Mouse (Mus musculus): ENCODE measurements around the gene Fnip1.
"Not testable (repeated sequence)": the region's sequence is repeated elsewhere in the genome, so short reads cannot be mapped to it uniquely, and the experiment has no call there.

Fnip1 gene

DNA sequence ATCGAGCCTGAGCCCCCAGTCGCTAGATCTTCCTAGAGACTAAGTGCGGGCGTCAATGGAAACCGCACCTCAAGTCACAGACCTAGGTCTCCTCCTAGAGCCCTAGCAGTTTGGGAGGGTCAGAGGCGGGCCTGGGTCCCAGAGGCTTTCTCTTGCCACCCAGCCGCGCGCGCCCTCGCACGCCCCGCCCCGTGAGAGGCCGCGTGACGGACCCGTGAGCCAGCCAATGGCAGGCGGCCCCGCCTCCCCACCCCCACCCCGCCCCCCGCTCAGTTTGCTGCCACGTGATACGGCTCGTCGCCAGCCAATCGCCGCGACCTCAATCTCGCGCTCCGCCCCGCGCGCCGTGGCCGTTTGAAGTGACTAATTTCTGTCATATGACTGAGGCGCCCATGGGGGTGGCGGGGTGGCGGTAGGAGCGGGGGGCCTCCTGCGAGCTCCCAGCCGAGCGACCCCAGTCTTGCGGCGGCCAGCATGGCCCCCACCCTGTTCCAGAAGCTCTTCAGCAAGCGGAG is at the start of gene Fnip1:
Fnip1 (plus strand) TSS at position 377 of the 515 bp plus-strand sequence.
- peak; percentile 95 for DNase-seq

DNA sequence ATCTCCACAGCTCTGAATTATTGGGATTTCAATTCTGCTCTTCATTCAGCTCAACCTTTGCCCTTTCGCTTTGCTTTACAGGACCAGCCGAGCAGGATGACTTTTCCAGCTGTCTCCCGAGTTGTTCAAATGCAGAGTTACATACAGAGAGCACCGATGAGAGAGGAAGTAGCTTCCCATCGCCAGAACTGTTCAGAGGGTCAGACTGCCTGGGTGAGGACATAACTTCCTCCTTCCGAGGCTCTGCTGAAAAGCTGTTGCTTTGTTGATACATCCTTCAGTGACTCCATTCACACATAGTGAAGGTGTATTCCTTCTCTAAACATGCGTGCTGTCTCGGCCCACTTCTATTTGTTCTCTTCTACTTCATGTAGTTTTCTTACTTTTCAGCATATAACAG is 47.6 kb upstream of the Fnip1 start:
- no peak for DNase-seq

DNA sequence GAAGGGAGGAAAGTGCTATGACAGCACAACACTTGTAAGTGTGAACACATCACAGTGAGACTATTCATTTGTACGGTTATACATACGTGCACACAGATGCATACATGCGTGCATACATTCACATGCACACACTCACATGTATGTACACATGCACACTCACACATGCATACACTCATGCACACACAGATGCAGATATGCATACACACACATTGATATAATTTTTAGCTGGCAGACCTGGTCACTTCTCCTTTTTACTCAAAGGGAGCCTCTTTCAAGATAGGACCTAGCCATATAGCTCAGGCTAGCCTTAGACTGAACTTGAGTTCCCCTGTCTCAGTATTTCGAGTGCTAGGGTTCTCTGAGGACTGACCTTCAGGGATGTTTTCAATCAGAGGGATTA is 46.7 kb upstream of the Fnip1 start:
- DNase-seq, result no peak

DNA sequence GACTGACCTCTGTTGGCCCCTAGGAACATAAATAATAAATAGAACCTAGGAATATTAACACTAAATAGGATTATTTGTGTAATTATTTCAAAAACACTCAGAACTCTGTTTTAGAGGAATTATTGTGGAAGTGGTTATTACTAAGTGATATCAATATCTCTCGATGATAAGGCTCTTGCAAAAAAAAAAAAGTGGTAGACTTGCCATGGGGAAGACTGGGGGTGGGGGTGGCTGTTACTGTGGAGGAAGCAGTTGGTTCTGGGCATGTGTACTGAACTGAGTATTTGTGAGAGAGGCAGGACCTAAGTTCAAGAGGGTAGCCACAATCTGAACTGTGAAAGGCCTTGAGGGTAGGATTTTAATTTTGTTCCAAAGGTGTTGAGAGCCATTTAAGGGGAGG is 41.3 kb upstream of the Fnip1 start:
- no peak for DNase-seq

DNA sequence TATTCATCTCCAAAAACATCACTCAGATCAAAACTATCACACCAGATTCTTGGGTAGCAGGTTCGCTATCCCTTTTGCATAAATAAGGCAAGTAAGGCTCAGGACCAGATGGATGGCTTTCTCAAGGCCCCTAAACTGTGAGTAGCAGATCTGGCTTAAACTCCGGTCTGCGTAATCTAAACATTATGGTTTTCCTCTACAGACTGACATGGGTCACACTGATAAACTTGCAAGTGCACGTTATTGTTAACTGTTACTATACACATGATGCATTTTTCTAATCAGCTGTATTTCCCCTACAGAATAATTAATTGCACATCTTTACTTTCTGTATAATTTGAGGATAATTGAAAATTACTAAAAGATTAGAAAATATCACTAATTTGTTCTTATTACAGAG is 39.9 kb upstream of the Fnip1 start:
- DNase-seq, result no peak

DNA sequence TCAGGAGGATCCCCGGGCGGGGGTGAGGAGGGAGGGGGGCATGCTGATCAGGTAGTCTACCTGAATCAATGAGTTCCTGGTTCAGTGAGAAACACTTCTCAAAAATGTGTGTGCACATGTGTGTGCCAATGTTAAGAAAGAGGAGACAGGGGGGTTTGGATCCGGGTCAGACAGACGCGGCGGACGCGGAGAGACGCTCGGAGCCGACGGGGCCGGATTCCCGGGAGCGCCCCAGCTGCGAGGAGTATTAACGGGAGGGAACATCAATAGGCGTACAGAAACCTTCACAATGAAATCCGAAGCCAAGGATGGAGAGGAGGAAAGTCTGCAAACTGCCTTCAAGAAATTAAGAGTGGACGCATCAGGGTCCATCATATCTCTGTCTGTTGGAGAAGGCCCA is 37.2 kb upstream of the Fnip1 start:
- not testable (repeated sequence) for DNase-seq

DNA sequence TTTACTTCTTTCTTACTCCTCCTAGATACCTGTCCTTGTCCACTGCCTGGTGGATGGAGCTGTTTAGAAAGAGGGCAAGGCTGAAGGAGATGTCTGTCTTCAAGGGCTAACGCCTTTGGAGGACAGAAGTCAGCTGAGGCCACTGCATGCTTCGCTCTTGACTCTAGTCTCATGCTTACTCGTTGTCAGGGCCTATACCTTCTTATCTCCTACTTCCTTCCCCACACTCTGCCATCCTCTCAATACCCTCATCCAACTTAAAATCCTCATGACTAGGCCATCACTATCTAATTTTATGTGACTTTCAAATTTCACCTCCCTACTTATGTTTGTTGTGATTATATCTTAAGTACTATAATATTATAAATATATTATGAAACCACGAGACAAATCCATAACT is 33.1 kb upstream of the Fnip1 start:
- no peak for DNase-seq

DNA sequence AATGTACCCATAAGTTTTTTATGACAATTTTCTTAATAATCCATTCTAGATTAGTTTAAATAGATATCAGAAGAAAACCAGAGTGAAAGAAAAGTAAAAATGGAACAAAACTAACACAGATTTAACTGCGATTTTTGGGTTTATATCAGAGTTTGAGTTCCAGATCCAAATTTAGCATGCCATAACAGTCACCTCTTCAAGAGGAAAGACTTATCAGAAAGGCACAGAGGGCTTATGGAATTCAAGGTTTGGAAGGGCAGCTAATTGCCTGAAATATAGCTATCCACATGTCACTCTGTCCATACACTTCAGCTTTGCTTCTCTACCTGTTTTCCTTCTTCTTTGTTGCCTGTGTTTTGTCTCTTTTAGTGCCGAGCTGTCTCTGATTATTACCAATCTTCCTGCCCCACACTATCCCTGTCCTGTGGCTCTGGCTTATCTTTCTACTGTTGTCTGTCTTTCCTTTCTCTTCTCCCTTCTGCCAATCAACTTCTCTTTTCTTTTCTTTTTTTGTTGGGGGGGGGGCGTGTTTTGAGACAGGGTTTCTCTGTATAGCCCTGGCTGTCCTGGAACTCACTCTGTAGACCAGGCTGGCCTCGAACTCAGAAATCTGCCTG is 31.0 kb upstream of the Fnip1 start:
- DNase-seq, result no peak

DNA sequence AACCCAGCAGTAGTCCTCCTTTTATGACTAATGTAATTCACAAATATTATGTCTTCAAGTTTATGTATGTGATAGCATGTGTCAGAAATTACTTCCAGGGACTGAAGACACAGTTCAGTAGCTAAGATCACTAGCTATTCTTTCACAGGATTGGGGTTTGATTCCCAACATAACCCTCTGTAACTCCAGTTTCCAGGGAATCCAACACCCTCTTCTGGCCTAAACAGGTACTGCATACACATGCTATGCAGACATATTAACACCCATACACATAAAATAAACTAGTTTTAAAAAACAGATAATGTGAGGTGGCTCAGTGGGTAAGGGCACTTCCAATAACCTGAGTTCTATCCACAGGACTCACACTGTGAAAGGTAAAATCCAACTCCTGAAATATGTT is 27.4 kb upstream of the Fnip1 start:
- no peak for DNase-seq

DNA sequence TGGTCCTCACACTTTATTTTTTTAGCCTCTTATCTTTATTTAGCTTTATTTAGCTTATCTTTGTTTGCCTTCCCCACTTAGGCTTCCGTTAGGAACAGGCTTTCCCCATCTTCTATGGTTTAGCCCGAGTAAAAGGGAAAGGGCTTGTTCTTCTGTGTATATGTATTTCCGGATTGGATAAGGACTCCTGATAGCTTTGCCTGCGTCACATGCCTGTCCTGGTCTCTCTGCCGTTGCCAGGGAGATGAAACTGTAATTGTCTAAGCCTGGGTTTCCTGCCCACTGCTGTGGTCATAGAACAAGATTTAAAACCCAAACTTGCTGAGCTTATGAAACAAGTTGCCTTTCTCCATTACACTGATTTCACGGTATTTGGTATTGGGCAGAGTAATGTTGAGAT is 25.0 kb upstream of the Fnip1 start:
- DNase-seq, result peak; percentile 11

DNA sequence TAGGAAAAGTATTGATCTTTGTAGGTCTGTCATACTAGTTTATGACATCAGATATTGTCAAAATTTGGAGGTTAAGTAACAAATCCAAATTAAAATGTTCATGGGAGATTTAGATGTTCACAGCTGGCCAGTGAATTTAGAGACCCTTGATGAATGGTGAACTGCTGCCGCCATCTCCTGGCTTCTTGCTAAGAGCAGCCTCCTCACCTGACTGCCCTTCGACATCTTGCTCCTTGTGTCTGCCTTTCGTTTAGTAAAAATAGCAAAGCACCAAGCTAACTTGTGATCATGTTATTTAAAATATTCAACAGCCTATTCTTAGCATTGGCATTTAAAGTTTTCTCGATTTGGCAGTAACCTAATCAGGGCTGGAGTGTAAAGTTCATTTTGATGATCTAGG is 15.0 kb upstream of the Fnip1 start:
- no peak for DNase-seq

DNA sequence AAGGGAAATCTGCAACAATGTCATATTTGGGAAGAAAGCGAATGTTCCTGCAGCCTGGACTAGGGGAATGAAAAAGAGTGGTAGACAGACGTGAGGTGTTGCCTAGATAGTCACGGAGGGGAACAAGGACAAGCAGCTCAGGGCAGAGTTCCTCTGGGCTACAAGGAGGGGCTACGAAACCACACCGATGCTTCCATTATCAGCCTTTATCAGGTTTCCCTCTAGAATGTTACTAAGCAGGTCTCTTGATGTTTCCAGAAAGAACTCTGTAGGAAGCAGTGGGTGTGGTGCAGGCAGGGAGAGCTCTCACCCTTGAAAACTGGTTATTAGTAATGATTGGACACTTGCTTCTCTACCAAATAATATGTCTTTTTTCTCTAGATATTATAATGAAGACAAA is 11.7 kb upstream of the Fnip1 start:
- no peak for DNase-seq

DNA sequence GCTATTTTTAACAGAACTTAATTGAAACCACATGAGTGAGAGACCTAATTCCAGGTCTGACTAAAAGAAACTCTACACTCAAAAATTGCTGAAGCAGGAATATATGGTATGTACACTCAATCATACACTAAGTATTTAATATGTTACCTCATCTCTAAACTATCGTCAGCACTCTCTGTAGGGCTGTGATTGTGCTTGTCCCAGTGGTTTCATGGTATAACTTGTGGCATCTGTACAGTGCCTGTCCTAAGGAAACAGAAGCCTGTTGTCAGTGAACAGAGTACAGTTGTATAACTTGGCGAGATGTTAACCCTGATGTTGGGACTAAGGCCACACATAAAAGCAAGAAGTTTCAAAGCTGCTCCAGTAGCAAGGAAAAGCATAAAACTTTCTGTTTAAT is 10.9 kb upstream of the Fnip1 start:
- no peak for DNase-seq

DNA sequence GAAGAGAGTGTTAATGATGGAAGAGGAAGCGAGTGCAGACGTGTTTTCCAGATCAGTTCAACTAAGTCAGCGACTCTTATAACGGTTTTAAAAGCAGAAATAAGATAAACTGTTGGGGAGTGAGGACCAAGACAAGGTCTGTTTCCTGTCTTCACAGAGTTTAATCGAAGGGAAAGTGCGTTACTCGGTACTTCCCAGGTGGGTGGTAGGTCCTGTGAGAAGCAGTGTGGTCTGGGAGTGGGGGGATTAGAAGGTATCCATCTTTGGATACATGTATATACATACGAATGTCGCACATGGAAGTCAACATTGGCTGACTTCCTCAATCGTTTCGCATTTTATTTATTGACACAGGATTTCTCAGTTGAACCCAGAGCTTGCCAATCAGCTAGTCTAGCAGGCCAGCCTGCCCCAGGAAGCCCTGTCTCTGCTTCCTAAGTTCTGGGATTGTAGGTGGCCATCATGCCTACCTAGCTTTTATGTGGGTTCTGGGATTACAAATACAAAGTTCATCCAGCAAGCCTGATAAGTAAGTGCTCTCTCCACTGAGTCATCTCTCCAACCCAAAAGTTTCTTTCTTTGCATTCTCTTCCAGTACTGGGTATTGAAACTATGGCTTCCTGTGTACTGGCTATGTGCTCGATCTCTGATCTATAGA is 10.2 kb upstream of the Fnip1 start:
- DNase-seq, result no peak

DNA sequence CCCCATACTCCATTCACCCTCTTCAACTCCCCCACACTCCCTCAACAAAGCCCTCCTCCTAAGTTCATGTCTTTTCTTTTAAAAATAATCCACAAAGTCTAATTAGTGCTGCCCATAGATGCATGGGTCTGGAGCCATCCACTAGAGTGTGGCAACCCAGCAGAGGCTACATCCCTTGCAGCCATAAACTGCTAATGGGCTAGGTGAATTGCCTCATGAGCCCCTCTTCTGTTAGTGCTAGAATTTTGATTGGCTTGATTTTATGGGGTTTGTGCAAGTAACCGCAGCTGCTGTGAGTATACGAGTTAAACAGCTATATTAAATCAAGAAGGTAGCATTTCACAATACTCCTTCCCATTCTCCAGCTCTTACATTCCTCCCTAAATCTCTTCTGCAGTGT is 8.8 kb upstream of the Fnip1 start:
- no peak for DNase-seq

DNA sequence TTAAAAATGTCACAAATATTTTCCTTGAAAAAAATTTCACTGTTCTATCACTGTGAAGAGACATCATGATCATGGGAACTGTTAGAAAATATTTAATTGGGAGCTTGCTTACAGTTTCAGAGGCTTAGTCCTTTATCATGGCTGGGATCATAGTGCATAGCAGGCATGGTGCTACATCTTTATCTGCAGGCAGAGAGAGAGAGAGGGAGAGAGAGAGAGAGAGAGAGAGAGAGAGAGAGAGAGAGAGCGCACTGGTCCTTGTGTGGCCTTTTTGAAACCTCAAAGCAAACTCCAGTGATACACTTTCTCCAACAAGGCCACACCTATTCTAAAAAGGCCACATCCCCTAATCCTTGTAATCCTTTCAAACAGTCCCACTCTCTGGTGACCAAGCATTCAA is 2.2 kb upstream of the Fnip1 start:
- no peak for DNase-seq

DNA sequence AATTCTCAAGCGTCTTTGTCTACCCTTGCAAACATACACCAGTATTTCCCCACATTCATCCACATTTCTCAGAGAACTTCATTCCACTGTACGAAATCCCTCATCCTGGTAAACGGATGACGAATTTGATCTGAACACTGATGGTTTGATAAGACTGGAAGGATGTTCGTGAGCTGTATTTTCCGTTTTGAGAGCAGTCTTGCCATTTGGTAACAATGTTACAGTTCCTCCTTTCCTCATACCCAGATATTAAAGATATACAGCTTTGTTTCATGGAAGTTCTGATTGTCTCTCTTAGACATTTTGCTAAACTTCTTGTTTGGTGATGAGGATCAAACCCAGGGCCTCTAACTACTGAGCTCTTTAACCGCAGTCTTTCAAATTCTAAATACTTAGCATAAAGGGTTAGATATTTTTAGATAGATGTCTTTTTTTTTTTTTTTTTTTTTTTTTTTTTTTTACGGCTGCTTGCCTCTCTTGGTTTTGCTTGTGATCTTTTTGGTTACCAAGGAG is 633 bp upstream of the Fnip1 start:
- no peak for DNase-seq

DNA sequence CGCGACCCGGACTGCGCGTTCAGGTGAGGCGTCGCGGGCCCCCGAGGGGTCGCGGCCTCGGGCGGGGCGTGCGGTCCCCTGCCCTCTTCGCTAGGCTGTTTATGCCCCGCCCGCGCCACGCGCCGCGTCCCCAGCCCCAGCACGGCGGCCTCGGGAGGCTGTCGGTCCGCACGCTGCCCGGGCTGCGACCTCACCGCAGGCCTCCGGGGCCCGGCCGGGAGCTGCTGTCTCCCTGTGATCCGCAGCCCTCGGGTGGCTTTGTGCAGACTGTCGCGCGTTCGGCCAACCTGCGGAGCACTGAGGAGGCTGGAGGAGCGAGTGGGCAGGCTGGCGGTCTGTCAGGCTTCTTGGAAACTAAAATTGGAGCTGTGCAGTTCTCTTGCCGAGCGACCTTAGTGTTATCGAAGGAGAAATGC is 375 bp downstream of the Fnip1 start:
- DNase-seq, result peak; percentile 46

DNA sequence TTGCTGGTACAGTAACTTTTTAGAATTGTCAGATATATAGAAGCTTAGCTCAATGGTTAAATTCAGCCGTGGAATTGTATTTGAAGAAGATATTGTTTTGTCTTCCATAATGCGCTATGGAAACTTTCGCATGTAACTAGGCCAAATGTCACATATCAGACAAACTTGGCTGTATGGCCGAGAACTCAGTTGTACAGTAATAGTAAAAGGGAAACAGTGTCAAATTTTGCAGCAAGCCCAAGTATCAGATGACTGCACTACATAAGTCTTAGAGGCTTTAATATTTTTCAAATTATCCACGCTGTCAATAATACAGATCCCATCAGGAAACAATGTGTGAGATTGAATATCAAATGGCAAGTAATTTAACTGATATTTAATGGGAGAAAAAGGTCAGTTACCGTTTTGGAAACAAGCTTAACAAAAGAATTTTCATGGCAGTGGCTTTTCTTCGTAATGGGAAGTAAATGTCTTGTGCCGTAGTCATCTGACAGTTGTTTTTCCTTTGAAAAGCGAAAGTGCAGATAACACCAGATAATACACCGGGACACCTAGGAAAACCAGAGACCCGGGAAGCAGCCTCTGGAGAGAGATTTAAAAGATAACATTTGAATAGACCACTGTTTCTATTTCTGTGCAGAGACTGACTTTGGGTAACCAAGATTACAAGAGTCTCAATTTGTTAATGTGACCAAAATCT is 1.1 kb downstream of the Fnip1 start:
- no peak for DNase-seq

DNA sequence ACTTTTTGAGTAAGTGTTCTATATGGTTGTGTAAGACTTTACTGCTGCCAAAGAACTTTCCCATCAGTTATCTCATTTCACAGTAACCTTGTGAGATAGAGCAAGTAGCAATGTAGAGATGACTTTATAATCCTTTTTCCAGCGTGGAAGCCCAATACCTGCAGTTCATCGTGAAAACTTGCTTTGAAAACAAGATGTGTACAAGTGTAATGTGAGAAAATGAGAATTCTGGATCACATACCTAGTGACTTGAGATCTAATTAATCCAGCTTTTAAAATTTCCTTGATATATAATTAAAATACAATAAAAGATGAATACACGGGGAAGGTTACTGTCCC is 1.7 kb downstream of the Fnip1 start:
- DNase-seq, result no peak

DNA sequence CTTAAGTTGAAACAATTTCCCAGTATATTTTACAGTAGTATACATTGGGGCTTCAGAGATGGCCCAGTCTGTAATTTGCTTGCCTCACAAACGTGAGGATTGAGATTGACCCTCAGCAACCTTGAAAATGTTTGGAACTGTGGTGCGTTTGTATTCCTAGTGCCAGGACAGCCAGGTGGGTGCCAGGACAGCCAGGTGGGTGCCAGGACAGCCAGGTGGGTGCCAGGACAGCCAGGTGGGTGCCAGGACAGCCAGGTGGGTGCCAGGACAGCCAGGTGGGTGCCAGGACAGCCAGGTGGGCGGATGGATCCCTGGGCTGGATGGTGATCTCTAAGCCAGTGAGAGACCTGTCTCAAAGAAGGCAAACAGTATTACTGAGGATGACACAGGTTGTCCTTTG is 12.8 kb downstream of the Fnip1 start:
- not testable (repeated sequence) for DNase-seq

DNA sequence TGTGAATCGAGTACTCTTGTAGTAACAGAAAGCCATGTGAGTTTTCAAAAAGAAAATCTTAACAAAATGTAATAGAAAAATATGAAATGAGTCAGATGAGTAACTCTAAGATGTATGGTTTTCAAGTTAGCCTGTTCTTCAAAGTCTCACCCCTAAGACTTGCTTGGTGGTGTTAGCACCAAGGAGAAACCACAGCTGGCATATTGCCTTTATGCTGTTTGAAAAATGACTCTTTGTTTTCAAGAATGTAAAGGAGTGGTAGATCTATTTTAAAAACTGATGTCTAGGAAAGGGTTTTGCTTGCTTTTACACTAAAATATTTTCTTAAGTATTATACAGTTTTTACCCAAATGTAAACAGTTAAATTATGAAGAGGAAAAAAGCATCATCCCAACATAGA is 16.5 kb downstream of the Fnip1 start:
- DNase-seq, result no peak

DNA sequence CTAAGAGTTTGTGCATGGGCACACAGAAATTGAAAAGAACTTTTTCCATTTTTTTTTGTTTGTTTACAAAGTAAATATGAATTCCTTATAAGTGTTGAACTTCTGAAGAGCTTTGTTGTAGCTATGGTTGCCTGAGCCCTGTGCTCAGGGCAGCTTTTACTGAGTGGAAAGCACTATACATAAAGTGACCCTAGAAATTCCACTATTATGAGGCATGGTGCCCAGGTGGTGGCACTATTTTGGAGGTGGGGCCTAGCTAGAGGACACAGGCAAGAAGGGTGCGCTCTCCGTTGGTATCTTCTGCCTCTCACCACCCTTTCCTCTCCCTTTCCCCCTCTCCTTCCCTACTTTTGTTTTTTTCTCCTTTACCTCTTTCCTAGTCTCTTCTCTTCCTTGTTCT is 18.9 kb downstream of the Fnip1 start:
- DNase-seq, result no peak

DNA sequence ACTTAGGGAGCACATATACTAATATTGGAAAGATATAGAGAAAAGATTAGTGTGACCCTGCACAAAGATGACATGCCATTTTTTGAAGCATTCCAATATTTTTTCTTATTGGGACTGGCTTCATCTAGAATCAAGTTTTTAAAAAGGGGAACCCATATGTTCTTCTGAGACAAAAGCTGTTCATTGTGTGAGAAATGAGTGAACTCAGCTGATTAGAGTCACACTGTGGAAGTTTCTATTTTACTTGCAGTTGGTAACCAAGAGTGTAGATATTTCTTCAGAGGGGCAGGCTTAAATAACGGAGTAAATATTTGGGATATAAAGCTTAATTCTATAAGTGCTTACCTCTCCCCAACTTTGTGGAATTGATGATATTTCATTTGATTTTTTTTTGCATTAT is 20.2 kb downstream of the Fnip1 start:
- no peak for DNase-seq

Data from layer of hippocampus, adult 9-11 months (tissue).